Comparison of ENCODE assay signal across 7 mouse cellular contexts in genomic region chr16:5790161-5790560, GRCm38 (mm10).
"Had no signal": no experiment of that assay in that cellular context is flagged by ENCODE, and none has a peak within 500 bp of the region (broad histone marks: within the 10 kb centered on the region; RNA-seq: fewer than 3 reads in every experiment).

No protein-coding gene starts in this region.

- DNase-seq: kidney, postnatal 14 days; liver; lung, adult 18-20 months; midbrain, embryonic 14.5 days; right cerebral cortex, adult 18-20 months; right cerebral cortex, postnatal 25 days; thymus, postnatal 4 days had no signal
